ENCODE assay signal across 21 mouse cellular contexts in the genomic region with DNA sequence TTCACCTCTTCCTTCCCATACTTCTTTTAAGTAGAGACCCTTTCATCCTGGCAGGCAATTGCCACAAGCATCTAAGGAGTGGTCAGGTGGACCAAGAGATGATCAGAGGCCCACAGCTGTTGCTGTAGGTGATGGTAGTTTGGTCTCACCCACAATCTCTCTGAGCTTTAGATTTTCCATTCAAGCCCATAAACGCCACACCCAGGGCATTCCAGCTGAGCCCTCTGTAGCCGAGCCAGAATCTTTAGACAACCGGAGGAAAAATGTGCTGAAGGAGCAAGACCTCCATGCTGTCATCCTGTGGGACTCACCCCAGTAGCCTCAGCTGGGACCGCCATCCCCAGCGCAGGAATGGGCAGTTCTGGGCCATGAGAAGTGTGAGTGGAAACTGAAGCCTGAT.
DNase-seq lines count a peak whose midpoint lies in the region; ATAC-seq and TF ChIP-seq lines count a peak whose summit lies in the region.
"Had no signal": no experiment of that assay in that cellular context is flagged by ENCODE, and none has a peak within 500 bp of the region (broad histone marks: within the 10 kb centered on the region; RNA-seq: fewer than 3 reads in every experiment).

No protein-coding gene starts in this region.

- TF ChIP-seq CTCF in embryonic fibroblast, embryonic 13.5 days (IDR thresholded peaks at IDR 0.05; ENCODE audit: borderline replicate concordance, insufficient read depth, low read length), result no peak

- no peak overlapping the region for H3K4me2 ChIP-seq in kidney, embryonic 14.5 days (replicated peaks; ENCODE audit: low read depth, low read length)
- H3K4me2 ChIP-seq: embryonic facial prominence, embryonic 13.5 days; embryonic facial prominence, embryonic 15.5 days; forebrain, embryonic 13.5 days; forebrain, embryonic 15.5 days had no signal

- DNase-seq in 3134 (ENCODE audit: extremely low read depth, insufficient read length, low spot score), result peak; percentile 36
- DNase-seq in 3T3-L1 (ENCODE audit: low read depth, low spot score), result peak; percentile 56
- no peak for DNase-seq in adrenal gland, postnatal 36 days
- DNase-seq: adrenal gland, adult 8-10 months; adrenal gland, postnatal 14 days; cerebellum, adult 11 months; cerebellum, adult 18-20 months; cerebellum, adult 8-10 months; cerebellum, adult 9-11 months; cerebellum, postnatal 14 days; cerebellum, postnatal 36 days; embryo, embryonic 11 days; forebrain, postnatal 0 days had no signal

- 89% methylated on average over 5 of the region's 5 CpGs for WGBS in kidney, embryonic 14.5 days

- no peak for ATAC-seq in kidney, embryonic 14.5 days (ENCODE audit: low FRiP score, low TSS enrichment)
- ATAC-seq: activated CD4-positive, CD25-positive, alpha-beta regulatory T cell, adult 4 months; forebrain, embryonic 13.5 days; forebrain, embryonic 15.5 days; forebrain, postnatal 0 days; Patski had no signal

- H3K36me3 ChIP-seq in kidney, embryonic 14.5 days (ENCODE audit: control insufficient read depth, insufficient read depth, low read length), result no peaks in the 10 kb centered on the region
- H3K36me3 ChIP-seq: embryonic facial prominence, embryonic 13.5 days; embryonic facial prominence, embryonic 15.5 days; forebrain, embryonic 15.5 days had no signal

- H3K4me3 ChIP-seq in embryonic fibroblast, embryonic 13.5 days (ENCODE audit: insufficient read depth, low read length), result no peak overlapping the region
- no peak overlapping the region for H3K4me3 ChIP-seq in kidney, embryonic 14.5 days (ENCODE audit: low read length)
- H3K4me3 ChIP-seq: embryonic facial prominence, embryonic 13.5 days; embryonic facial prominence, embryonic 15.5 days; forebrain, embryonic 13.5 days; forebrain, embryonic 15.5 days had no signal

- H3K9ac ChIP-seq in kidney, embryonic 14.5 days (ENCODE audit: low read depth, low read length), result no peak overlapping the region
- H3K9ac ChIP-seq: embryonic facial prominence, embryonic 13.5 days; embryonic facial prominence, embryonic 15.5 days; forebrain, embryonic 13.5 days; forebrain, embryonic 15.5 days; forebrain, postnatal 0 days had no signal

- peaks cover 9% of the 10 kb centered on the region for H3K9me3 ChIP-seq in kidney, embryonic 14.5 days (ENCODE audit: control insufficient read depth, low read length)
- H3K9me3 ChIP-seq: embryonic facial prominence, embryonic 15.5 days had no signal

- H3K27ac ChIP-seq in embryonic fibroblast, embryonic 13.5 days (ENCODE audit: insufficient read depth, low read length), result peak overlapping the region; percentile 27; the same call in 1 of the 2 replicates
- H3K27ac ChIP-seq in kidney, embryonic 14.5 days (ENCODE audit: low read depth, low read length), result no peak overlapping the region
- H3K27ac ChIP-seq: embryonic facial prominence, embryonic 13.5 days; embryonic facial prominence, embryonic 15.5 days; forebrain, embryonic 13.5 days; forebrain, embryonic 15.5 days had no signal

- peaks cover 5% of the 10 kb centered on the region for H3K4me1 ChIP-seq in embryonic fibroblast, embryonic 13.5 days (ENCODE audit: control insufficient read depth, insufficient read depth, low read length)
- H3K4me1 ChIP-seq in kidney, embryonic 14.5 days (ENCODE audit: control insufficient read depth, insufficient read depth, low read length), result no peaks in the 10 kb centered on the region
- H3K4me1 ChIP-seq: embryonic facial prominence, embryonic 13.5 days had no signal

- no peaks in the 10 kb centered on the region for H3K27me3 ChIP-seq in kidney, embryonic 14.5 days (ENCODE audit: control insufficient read depth, insufficient read depth, low read length)
- H3K27me3 ChIP-seq: embryonic facial prominence, embryonic 13.5 days; embryonic facial prominence, embryonic 15.5 days; forebrain, embryonic 13.5 days; forebrain, embryonic 15.5 days; Patski had no signal

- no peak for TF ChIP-seq POLR2A in embryonic fibroblast, embryonic 13.5 days (IDR thresholded peaks at IDR 0.05; ENCODE audit: low read depth, low read length)

Comparison
In these comparisons a context has a peak if more than half of its experiments do, and no peak if none do; other contexts are left out.
1. DNase-seq: peak in 3134 (single experiment) and 3T3-L1 (single experiment); none in adrenal gland, postnatal 36 days (0 of 2).